Mouse (Mus musculus): ENCODE measurements at regions not wholly inside any gene's neighbourhood (a gene's known extent, or its start where the extent isn't known, plus 50 kb on each side); places are given as distances from the start of the nearest gene placed in this dataset.

- no peak for DNase-seq
Observed at GRCm38 (mm10) chr13:102280198-102280597, 413.2 kb upstream of the Cd180 start.

- no peak for DNase-seq
Observed at GRCm38 (mm10) chr13:102294451-102294850, 398.9 kb upstream of the Cd180 start.

- DNase-seq, result no peak
Observed at GRCm38 (mm10) chr13:102295079-102295478, 398.3 kb upstream of the Cd180 start.

- DNase-seq, result no peak
Observed at GRCm38 (mm10) chr13:102307983-102308382, 385.4 kb upstream of the Cd180 start.

GRCm38 (mm10) chr13:102312096-102312495 is 381.3 kb upstream of the Cd180 start:
- DNase-seq, result no peak

GRCm38 (mm10) chr13:102315921-102316692 is 377.3 kb upstream of the Cd180 start:
- no peak for DNase-seq

GRCm38 (mm10) chr13:102318891-102319404 is 374.4 kb upstream of the Cd180 start:
- DNase-seq, result no peak

GRCm38 (mm10) chr13:102319453-102319852 is 373.9 kb upstream of the Cd180 start:
- DNase-seq, result no peak

- no peak for DNase-seq
Observed at GRCm38 (mm10) chr13:102323876-102324275, 369.5 kb upstream of the Cd180 start.

- no peak for DNase-seq
Observed at GRCm38 (mm10) chr13:102326003-102326402, 367.4 kb upstream of the Cd180 start.

- DNase-seq, result no peak
Observed at GRCm38 (mm10) chr13:102326544-102326943, 366.8 kb upstream of the Cd180 start.

GRCm38 (mm10) chr13:102333667-102334066 is 359.7 kb upstream of the Cd180 start:
- DNase-seq, result no peak

- no peak for DNase-seq
Observed at GRCm38 (mm10) chr13:102334131-102334534, 359.2 kb upstream of the Cd180 start.

GRCm38 (mm10) chr13:102343236-102343635 is 350.1 kb upstream of the Cd180 start:
- no peak for DNase-seq

GRCm38 (mm10) chr13:102344606-102345269 is 348.6 kb upstream of the Cd180 start:
- DNase-seq, result no peak

- no peak for DNase-seq
Observed at GRCm38 (mm10) chr13:102349493-102349892, 343.9 kb upstream of the Cd180 start.

GRCm38 (mm10) chr13:102352073-102352854 is 341.1 kb upstream of the Cd180 start:
- DNase-seq, result no peak

GRCm38 (mm10) chr13:102355569-102355968 is 337.8 kb upstream of the Cd180 start:
- DNase-seq, result no peak

GRCm38 (mm10) chr13:102372451-102373082 is 320.8 kb upstream of the Cd180 start:
- no peak for DNase-seq

GRCm38 (mm10) chr13:102380667-102381066 is 312.7 kb upstream of the Cd180 start:
- no peak for DNase-seq

- no peak for DNase-seq
Observed at GRCm38 (mm10) chr13:102391911-102392310, 301.4 kb upstream of the Cd180 start.

- no peak for DNase-seq
Observed at GRCm38 (mm10) chr13:102392868-102393661, 300.3 kb upstream of the Cd180 start.
